Mouse (Mus musculus) MEL (cell line): ENCODE measurements at regions not wholly inside any gene's neighbourhood (a gene's known extent, or its start where the extent isn't known, plus 50 kb on each side); places are given as distances from the start of the nearest gene placed in this dataset.
A peak's percentile ranks its signal among the peaks of the same experiment; 100 is the strongest.

Experiments
- DNase-seq: peaks from one replicate; pipeline ENCODE4 v3.0.0; 2011; ENCODE audit warnings: low read depth, low spot score
- H3K27ac ChIP-seq: 2 replicates; pipeline ENCODE4 v1.5.1; 2012; ENCODE audit warnings: low read depth, mild to moderate bottlenecking, control low read depth, low read length, moderate library complexity; ENCODE audit not compliant: control insufficient read depth
- H3K27me3 ChIP-seq, 2 experiments: fragments of 150-350 bp in 1 of 2; sonication (generic) in 1 of 2; 2 replicates each; pipeline ENCODE4 v1.6.1; 2012; ENCODE audit warnings: low read length in 2 of 2, mild to moderate bottlenecking in 2 of 2, improper control_type of control experiment in 1 of 2, moderate library complexity in 1 of 2; ENCODE audit not compliant: insufficient read depth in 2 of 2, control insufficient read depth in 1 of 2
- H3K36me3 ChIP-seq, 2 experiments: 2 replicates each; pipeline ENCODE4 v1.6.1; 2012 to 2014; ENCODE audit warnings: low read length in 2 of 2, improper control_type of control experiment in 1 of 2, inconsistent platforms in 1 of 2, mild to moderate bottlenecking in 1 of 2; ENCODE audit not compliant: insufficient read depth in 2 of 2, control insufficient read depth in 1 of 2
- H3K4me1 ChIP-seq, 2 experiments: fragments of 150-350 bp in 1 of 2; sonication (generic) in 1 of 2; 2 replicates each; pipeline ENCODE4 v1.6.1; 2012; ENCODE audit warnings: low read length in 2 of 2, improper control_type of control experiment in 1 of 2, mild to moderate bottlenecking in 1 of 2; ENCODE audit not compliant: insufficient read depth in 2 of 2, control insufficient read depth in 1 of 2
- H3K4me3 ChIP-seq, 2 experiments: fragments of 150-350 bp in 1 of 2; sonication (generic) in 1 of 2; 2 replicates each; pipeline ENCODE4 v1.5.1; 2012; ENCODE audit warnings: low read depth in 2 of 2, low read length in 2 of 2, mild to moderate bottlenecking in 2 of 2, moderate library complexity in 2 of 2, control low read depth in 1 of 2, improper control_type of control experiment in 1 of 2; ENCODE audit not compliant: control insufficient read depth in 1 of 2, insufficient read depth in 1 of 2
- H3K79me2 ChIP-seq: 2 replicates; pipeline ENCODE4 v1.6.1; 2012; ENCODE audit warnings: mild to moderate bottlenecking, low read length, moderate library complexity; ENCODE audit not compliant: control insufficient read depth, poor library complexity, insufficient read depth
- H3K9ac ChIP-seq: 2 replicates; pipeline ENCODE4 v1.6.1; 2012; ENCODE audit warnings: low read depth, mild to moderate bottlenecking, control low read depth, low read length, moderate library complexity; ENCODE audit not compliant: control insufficient read depth, poor library complexity, severe bottlenecking
- H3K9me3 ChIP-seq: fragments of 150-350 bp; sonication (generic); replicated peaks from 2 replicates; pipeline ENCODE4 v1.6.1; 2012; ENCODE audit warnings: mild to moderate bottlenecking, low read length, improper control_type of control experiment, moderate library complexity; ENCODE audit not compliant: insufficient read depth
- CHD1 ChIP-seq: IDR thresholded peaks from 2 replicates; pipeline ENCODE4 v1.6.1; 2012; ENCODE audit warnings: low read depth, mild to moderate bottlenecking, inconsistent platforms, low read length, improper control_type of control experiment
- CHD2 ChIP-seq: IDR thresholded peaks from 2 replicates; pipeline ENCODE4 v1.6.1; 2011; ENCODE audit warnings: low read length, improper control_type of control experiment
- CTCF ChIP-seq, 3 experiments: IDR thresholded peaks in 2 of 3; conservative IDR thresholded peaks in 1 of 3; 2 replicates each; pipeline ENCODE4 v1.5.1; 2011 to 2012; ENCODE audit warnings: low read length in 3 of 3, low read depth in 2 of 3, mild to moderate bottlenecking in 2 of 3, improper control_type of control experiment in 1 of 3, inconsistent platforms in 1 of 3, mixed read lengths in 1 of 3, moderate library complexity in 1 of 3; ENCODE audit not compliant: control insufficient read depth in 1 of 3, insufficient read depth in 1 of 3, poor library complexity in 1 of 3, severe bottlenecking in 1 of 3
- E2F4 ChIP-seq: IDR thresholded peaks from 2 replicates; pipeline ENCODE4 v1.6.1; 2011; ENCODE audit warnings: low read depth, low read length, improper control_type of control experiment, borderline replicate concordance
- ELF1 ChIP-seq: IDR thresholded peaks from 2 replicates; pipeline ENCODE4 v1.6.1; 2014; ENCODE audit warnings: low read depth, mild to moderate bottlenecking, inconsistent platforms, low read length, improper control_type of control experiment, moderate library complexity
- EP300 ChIP-seq, 2 experiments: IDR thresholded peaks; 2 replicates each; pipeline ENCODE4 v1.6.1; 2011; ENCODE audit warnings: improper control_type of control experiment in 2 of 2, low read length in 2 of 2, low read depth in 1 of 2, mild to moderate bottlenecking in 1 of 2
- ETS1 ChIP-seq: IDR thresholded peaks from 2 replicates; pipeline ENCODE4 v1.6.1; 2012; ENCODE audit warnings: low read depth, mild to moderate bottlenecking, inconsistent platforms, low read length, improper control_type of control experiment, moderate library complexity
- GABPA ChIP-seq: IDR thresholded peaks from 2 replicates; pipeline ENCODE4 v1.6.1; 2012; ENCODE audit warnings: low read depth, mild to moderate bottlenecking, inconsistent platforms, low read length, improper control_type of control experiment, moderate library complexity
- GATA1 ChIP-seq: IDR thresholded peaks from 2 replicates; pipeline ENCODE4 v1.6.1; 2011; ENCODE audit warnings: low read depth, low read length, improper control_type of control experiment
- HCFC1 ChIP-seq: IDR thresholded peaks from 2 replicates; pipeline ENCODE4 v1.6.1; 2012; ENCODE audit warnings: low read depth, mild to moderate bottlenecking, inconsistent platforms, low read length, improper control_type of control experiment, moderate library complexity
- JUND ChIP-seq: IDR thresholded peaks from 2 replicates; pipeline ENCODE4 v1.6.1; 2011; ENCODE audit warnings: low read depth, mild to moderate bottlenecking, improper control_type of control experiment, low read length
- KAT2A ChIP-seq: conservative IDR thresholded peaks from 2 replicates; pipeline ENCODE4 v1.6.1; 2012; ENCODE audit warnings: low read depth, low read length, improper control_type of control experiment, inconsistent platforms
- MAFK ChIP-seq: IDR thresholded peaks from 2 replicates; pipeline ENCODE4 v1.6.1; 2011; ENCODE audit warnings: low read depth, mild to moderate bottlenecking, low read length, improper control_type of control experiment, borderline replicate concordance
- MAX ChIP-seq: IDR thresholded peaks from 2 replicates; pipeline ENCODE4 v1.6.1; 2011; ENCODE audit warnings: low read length, improper control_type of control experiment
- MAZ ChIP-seq: IDR thresholded peaks from 2 replicates; pipeline ENCODE4 v1.6.1; 2012; ENCODE audit warnings: low read depth, mild to moderate bottlenecking, inconsistent platforms, low read length, improper control_type of control experiment
- MEF2A ChIP-seq: IDR thresholded peaks from 2 replicates; pipeline ENCODE4 v1.6.1; 2014; ENCODE audit warnings: low read depth, mild to moderate bottlenecking, inconsistent platforms, low read length, improper control_type of control experiment; ENCODE audit not compliant: poor library complexity, insufficient replicate concordance, severe bottlenecking; ENCODE audit errors: extremely low read depth
- MXI1 ChIP-seq: IDR thresholded peaks from 2 replicates; pipeline ENCODE4 v1.6.1; 2011; ENCODE audit warnings: mild to moderate bottlenecking, low read depth, low read length, improper control_type of control experiment
- MYB ChIP-seq: IDR thresholded peaks from 2 replicates; pipeline ENCODE4 v1.6.1; 2011; ENCODE audit warnings: mild to moderate bottlenecking, low read depth, low read length, improper control_type of control experiment
- MYC ChIP-seq: IDR thresholded peaks from 2 replicates; pipeline ENCODE4 v1.6.1; 2011; ENCODE audit warnings: low read depth, mild to moderate bottlenecking, low read length, improper control_type of control experiment, moderate library complexity
- NELFE ChIP-seq: IDR thresholded peaks from 2 replicates; pipeline ENCODE4 v1.6.1; 2011; ENCODE audit warnings: low read depth, low read length, improper control_type of control experiment
- NRF1 ChIP-seq: IDR thresholded peaks from 2 replicates; pipeline ENCODE4 v1.6.1; 2014; ENCODE audit warnings: low read depth, mild to moderate bottlenecking, inconsistent platforms, low read length, improper control_type of control experiment, moderate library complexity; ENCODE audit not compliant: poor library complexity, insufficient read depth, severe bottlenecking
- POLR2A ChIP-seq, 2 experiments: IDR thresholded peaks; 2 replicates each; pipeline ENCODE4 v1.6.1; 2011 to 2012; ENCODE audit warnings: low read length in 2 of 2, mild to moderate bottlenecking in 2 of 2, control low read depth in 1 of 2, improper control_type of control experiment in 1 of 2, low read depth in 1 of 2, moderate library complexity in 1 of 2; ENCODE audit not compliant: control insufficient read depth in 1 of 2, insufficient read depth in 1 of 2, poor library complexity in 1 of 2
- POLR2AphosphoS2 ChIP-seq: IDR thresholded peaks from 2 replicates; pipeline ENCODE4 v1.6.1; 2011; ENCODE audit warnings: low read length, improper control_type of control experiment
- POLR2AphosphoS5 ChIP-seq: IDR thresholded peaks from 2 replicates; pipeline ENCODE4 v1.6.1; 2012; ENCODE audit warnings: low read depth, borderline replicate concordance, mild to moderate bottlenecking, inconsistent platforms, low read length, moderate library complexity, mixed read lengths
- RAD21 ChIP-seq: IDR thresholded peaks from 2 replicates; pipeline ENCODE4 v1.6.1; 2011; ENCODE audit warnings: mild to moderate bottlenecking, low read depth, low read length, improper control_type of control experiment
- RCOR1 ChIP-seq: IDR thresholded peaks from 2 replicates; pipeline ENCODE4 v1.6.1; 2012; ENCODE audit warnings: low read depth, mild to moderate bottlenecking, inconsistent platforms, low read length, improper control_type of control experiment
- SIN3A ChIP-seq: IDR thresholded peaks from 2 replicates; pipeline ENCODE4 v1.6.1; 2012; ENCODE audit warnings: low read length, improper control_type of control experiment, inconsistent platforms
- SMC3 ChIP-seq: IDR thresholded peaks from 2 replicates; pipeline ENCODE4 v1.6.1; 2011; ENCODE audit warnings: low read depth, low read length, improper control_type of control experiment
- TAL1 ChIP-seq: IDR thresholded peaks from 2 replicates; pipeline ENCODE4 v1.6.1; 2012; ENCODE audit warnings: mild to moderate bottlenecking, inconsistent platforms, low read length, moderate library complexity, mixed read lengths
- TBP ChIP-seq: IDR thresholded peaks from 2 replicates; pipeline ENCODE4 v1.8.0; 2011; ENCODE audit warnings: low read depth, low read length, improper control_type of control experiment
- TCF12 ChIP-seq: IDR thresholded peaks from 2 replicates; pipeline ENCODE4 v1.6.1; 2014; ENCODE audit warnings: low read depth, mild to moderate bottlenecking, inconsistent platforms, low read length, improper control_type of control experiment, moderate library complexity
- UBTF ChIP-seq: IDR thresholded peaks from 2 replicates; pipeline ENCODE4 v1.6.1; 2012; ENCODE audit warnings: low read depth, mild to moderate bottlenecking, inconsistent platforms, low read length, improper control_type of control experiment, moderate library complexity, borderline replicate concordance; ENCODE audit not compliant: insufficient read depth
- USF1 ChIP-seq: IDR thresholded peaks from 2 replicates; pipeline ENCODE4 v1.6.1; 2014; ENCODE audit warnings: low read depth, mild to moderate bottlenecking, inconsistent platforms, low read length, improper control_type of control experiment, moderate library complexity
- USF2 ChIP-seq, 2 experiments: IDR thresholded peaks; 2 replicates each; pipeline ENCODE4 v1.6.1; 2011 to 2012; ENCODE audit warnings: improper control_type of control experiment in 2 of 2, low read length in 2 of 2, borderline replicate concordance in 1 of 2, inconsistent platforms in 1 of 2, low read depth in 1 of 2, mild to moderate bottlenecking in 1 of 2; ENCODE audit not compliant: insufficient read depth in 1 of 2
- ZKSCAN1 ChIP-seq: IDR thresholded peaks from 2 replicates; pipeline ENCODE4 v1.6.1; 2012; ENCODE audit warnings: low read depth, mild to moderate bottlenecking, inconsistent platforms, low read length, improper control_type of control experiment, moderate library complexity
- ZMIZ1 ChIP-seq: IDR thresholded peaks from 2 replicates; pipeline ENCODE4 v1.6.1; 2012; ENCODE audit warnings: low read depth, mild to moderate bottlenecking, inconsistent platforms, low read length, improper control_type of control experiment, moderate library complexity
- ZNF384 ChIP-seq: IDR thresholded peaks from 2 replicates; pipeline ENCODE4 v1.6.1; 2012; ENCODE audit warnings: low read depth, mild to moderate bottlenecking, inconsistent platforms, low read length, improper control_type of control experiment

GRCm38 (mm10) chr5:45228226-45228927, 221.7 kb downstream of the Qdpr start:
- Histone ChIP-seq H3K9me3 (no peaks in the 10 kb centered on the region), H3K9ac (no peak overlapping the region), H3K4me1 (peaks cover 9 to 15% of the 10 kb centered on the region in 2 experiments), H3K79me2 (no peaks in the 10 kb centered on the region), H3K4me3 (no peak overlapping the region), H3K27me3 (no peaks in the 10 kb centered on the region), H3K27ac (peak overlapping the region; percentile 41; the same call in 1 of the 2 replicates), H3K36me3 (peaks cover 0 to 16% of the 10 kb centered on the region in 2 experiments; a peak in 2 of 4 replicates)
- peak; percentile 64 for DNase-seq
- TF ChIP-seq KAT2A: no peak
- TF ChIP-seq E2F4: no peak
- TF ChIP-seq ZKSCAN1: no peak
- no peak for TF ChIP-seq ETS1
- no peak for TF ChIP-seq MYB
- no peak for TF ChIP-seq SMC3
- no peak for TF ChIP-seq RAD21
- TF ChIP-seq HCFC1: no peak
- peak; percentile 24; the same call in 1 of the 2 replicates for TF ChIP-seq RCOR1
- peak; percentile 61 to 69; a peak in 3 of 4 replicates for TF ChIP-seq EP300 (IDR thresholded peaks at IDR 0.05; ENCODE audit: low read depth in 1 of 2, low read length in 2 of 2)
- no peak for TF ChIP-seq ZMIZ1
- TF ChIP-seq NRF1: no peak
- no peak for TF ChIP-seq POLR2AphosphoS2
- TF ChIP-seq SIN3A: no peak
- peak; percentile 47; the same call in 1 of the 2 replicates for TF ChIP-seq GATA1
- TF ChIP-seq CTCF (IDR thresholded peaks at IDR 0.05 in 2 of 3, conservative IDR thresholded peaks at IDR 0.05 in 1 of 3; ENCODE audit: control insufficient read depth in 1 of 3, insufficient read depth in 1 of 3, low read depth in 2 of 3, low read length in 3 of 3, poor library complexity in 1 of 3, severe bottlenecking in 1 of 3): no peak
- no peak for TF ChIP-seq GABPA
- TF ChIP-seq POLR2AphosphoS5: no peak
- no peak for TF ChIP-seq CHD1
- TF ChIP-seq MXI1: no peak
- 0 out of 4 replicates have a peak, but pooled peaks of 1 of the 2 experiments have one; percentile 41 for TF ChIP-seq USF2 (IDR thresholded peaks at IDR 0.05; ENCODE audit: borderline replicate concordance in 1 of 2, insufficient read depth in 1 of 2, low read depth in 1 of 2, low read length in 2 of 2)
- TF ChIP-seq TBP: no peak
- TF ChIP-seq MEF2A: no peak
- no peak for TF ChIP-seq MAFK
- peak; percentile 34; the same call in 1 of the 2 replicates for TF ChIP-seq MAX
- TF ChIP-seq MYC: no peak
- no peak for TF ChIP-seq NELFE
- TF ChIP-seq ELF1: no peak
- TF ChIP-seq USF1: peak; percentile 90
- no peak for TF ChIP-seq POLR2A (IDR thresholded peaks at IDR 0.05; ENCODE audit: control insufficient read depth in 1 of 2, insufficient read depth in 1 of 2, low read depth in 1 of 2, low read length in 2 of 2, poor library complexity in 1 of 2)
- peak; percentile 43; the same call in 1 of the 2 replicates for TF ChIP-seq TCF12
- no peak for TF ChIP-seq UBTF
- TF ChIP-seq MAZ: no peak
- no peak for TF ChIP-seq CHD2
- no peak for TF ChIP-seq TAL1
- TF ChIP-seq ZNF384: no peak
- no peak for TF ChIP-seq JUND
